Mouse (Mus musculus) midbrain, embryonic 11.5 days (tissue): ENCODE results near the gene F2rl3. TPM values are rescaled to one million over a fixed set of nuclear protein-coding genes. Genes with fewer than 3 reads are reported as not detected.

Experiments used
- ATAC-seq: fragments of 200-750 bp; cut with Nextera tagmentation; 2 replicates; pipeline ENCODE4 v1.8.0; 2017; ENCODE audit warnings: moderate TSS enrichment, moderate library complexity; ENCODE audit not compliant: low FRiP score
- DNase-seq: peaks from one replicate; pipeline ENCODE4 v3.0.0; 2015; ENCODE audit warnings: low spot score; ENCODE audit errors: missing footprints
- H3K27ac ChIP-seq: fragments of 300-500 bp; sonication (generic); 2 replicates; pipeline ENCODE4 v1.5.1; 2014; ENCODE audit warnings: low read depth, low read length
- H3K27me3 ChIP-seq: fragments of 300-500 bp; sonication (generic); 2 replicates; pipeline ENCODE4 v1.6.1; 2014; ENCODE audit warnings: mild to moderate bottlenecking, low read length, moderate library complexity, mixed read lengths; ENCODE audit not compliant: control insufficient read depth, insufficient read depth
- H3K36me3 ChIP-seq: fragments of 300-500 bp; sonication (generic); 2 replicates; pipeline ENCODE4 v1.6.1; 2014; ENCODE audit warnings: mild to moderate bottlenecking, low read length, moderate library complexity, mixed read lengths; ENCODE audit not compliant: control insufficient read depth, insufficient read depth
- H3K4me1 ChIP-seq: fragments of 300-500 bp; sonication (generic); 2 replicates; pipeline ENCODE4 v1.6.1; 2014; ENCODE audit warnings: low read length; ENCODE audit not compliant: control insufficient read depth, insufficient read depth
- H3K4me2 ChIP-seq: fragments of 300-500 bp; sonication (generic); 2 replicates; pipeline ENCODE4 v1.6.1; 2014; ENCODE audit warnings: mild to moderate bottlenecking, moderate library complexity
- H3K4me3 ChIP-seq: fragments of 300-500 bp; sonication (generic); 2 replicates; pipeline ENCODE4 v1.5.1; 2014; ENCODE audit warnings: low read depth, low read length
- H3K9ac ChIP-seq: fragments of 300-500 bp; sonication (generic); 2 replicates; pipeline ENCODE4 v1.6.1; 2014; ENCODE audit warnings: low read length
- H3K9me3 ChIP-seq: fragments of 300-500 bp; sonication (generic); 2 replicates; pipeline ENCODE4 v1.6.1; 2016; ENCODE audit warnings: low read length; ENCODE audit not compliant: control insufficient read depth
- WGBS: fragments of 180-500 bp; shearing (Covaris S2); extraction: QIAGEN DNeasy Blood & Tissue Kit; methylation state at CpG from one replicate; pipeline ENCODE4 v1.1.7; 2014; 5-methylcytosine and 5-hydroxymethylcytosine counted together
- polyA plus RNA-seq: library from polyadenylated mRNA; unstranded; fragments of >200 nt; fragmentation: Nextera tagmentation; extraction: Ambion mirVana; gene quantifications from 2 replicates; pipeline ENCODE4 v1.2.1, GENCODE M21; 2014

F2rl3 gene
- polyA plus RNA-seq = 1.1 and 1.4 TPM in 2 replicates

GRCm38 (mm10) chr8:72761322-72762051 is at the start of gene F2rl3:
TSS of gene F2rl3 (plus strand) at chr8:72761880.
- H3K9me3 ChIP-seq = no peaks in the 10 kb centered on the region
- WGBS = 84% methylated on average over 7 of the region's 7 CpGs
- no peak within 1 kb of the TSS for H3K27ac ChIP-seq
- no peak within 1 kb of the TSS for H3K4me2 ChIP-seq
- H3K9ac ChIP-seq = no peak within 1 kb of the TSS
- no peak for DNase-seq
- H3K4me1 ChIP-seq = no peaks in the 10 kb centered on the region
- H3K4me3 ChIP-seq = no peak within 1 kb of the TSS
- no peaks in the 10 kb centered on the region for H3K27me3 ChIP-seq
- H3K36me3 ChIP-seq = peaks cover 14% of the 10 kb centered on the region
- ATAC-seq = no peak

DNA sequence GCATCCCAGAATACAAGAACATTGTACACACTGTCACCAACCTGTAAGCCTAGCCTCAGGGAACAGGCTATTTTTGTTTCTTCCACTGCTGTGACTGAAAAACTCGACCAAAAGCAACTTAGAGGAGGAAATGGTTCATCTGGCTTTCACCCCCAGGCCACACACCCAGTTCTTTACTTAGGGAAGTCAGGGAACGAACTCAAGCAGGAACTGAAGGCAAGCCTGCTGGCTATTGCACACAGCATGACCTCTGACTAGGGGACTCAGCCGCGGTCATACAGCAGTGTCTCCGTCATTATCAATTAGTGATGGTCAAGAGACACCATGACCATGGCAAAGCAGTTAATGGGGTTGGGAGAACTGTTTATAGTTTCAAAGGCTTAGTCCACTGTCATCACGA is 49.1 kb upstream of the F2rl3 start:
- Histone ChIP-seq H3K36me3 (no peaks in the 10 kb centered on the region), H3K27me3 (no peaks in the 10 kb centered on the region), H3K27ac (no peak overlapping the region), H3K4me3 (no peak overlapping the region), H3K4me2 (no peak overlapping the region), H3K9me3 (no peaks in the 10 kb centered on the region), H3K9ac (no peak overlapping the region), H3K4me1 (no peaks in the 10 kb centered on the region)
- WGBS = 35% methylated on average over 6 of the region's 6 CpGs
- DNase-seq (no peak), ATAC-seq (0 out of 2 replicates have a peak, but pooled peaks have one; percentile 24)

- no peaks in the 10 kb centered on the region for H3K9me3 ChIP-seq
- no peak overlapping the region for H3K4me2 ChIP-seq
- H3K27me3 ChIP-seq = no peaks in the 10 kb centered on the region
- DNase-seq (no peak), ATAC-seq (no peak)
- no peak overlapping the region for H3K27ac ChIP-seq
- H3K9ac ChIP-seq = no peak overlapping the region
- H3K36me3 ChIP-seq = no peaks in the 10 kb centered on the region
- H3K4me3 ChIP-seq = no peak overlapping the region
- 82% methylated on average over 5 of the region's 5 CpGs for WGBS
- no peaks in the 10 kb centered on the region for H3K4me1 ChIP-seq
Observed at GRCm38 (mm10) chr8:72716594-72716993, 45.1 kb upstream of the F2rl3 start.

DNA sequence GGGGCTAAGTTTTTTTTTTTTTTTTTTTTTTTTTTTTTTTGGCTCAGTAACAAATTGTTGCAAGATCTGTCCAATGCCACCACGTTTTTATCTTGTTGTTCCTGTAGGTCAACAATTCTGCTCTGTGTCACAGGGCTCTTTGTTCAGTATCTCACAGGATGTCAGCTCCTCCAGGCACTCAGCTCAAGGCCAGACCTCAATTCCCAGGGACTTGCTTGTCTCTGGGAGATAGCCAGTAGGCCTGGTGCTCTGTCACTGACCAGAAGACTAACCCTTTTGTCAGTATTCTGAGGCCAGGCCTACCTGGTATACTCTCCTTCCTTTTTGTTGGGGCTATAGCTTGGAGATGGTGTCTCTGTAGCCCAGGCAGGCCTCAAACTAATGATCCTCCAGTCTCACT is 41.1 kb upstream of the F2rl3 start:
- WGBS = 27% methylated on average over 1 of the region's 1 CpGs
- Histone ChIP-seq H3K27ac (no peak overlapping the region), H3K9me3 (no peaks in the 10 kb centered on the region), H3K4me3 (no peak overlapping the region), H3K36me3 (peaks cover 4% of the 10 kb centered on the region), H3K4me2 (no peak overlapping the region), H3K27me3 (no peaks in the 10 kb centered on the region), H3K9ac (no peak overlapping the region), H3K4me1 (peaks cover 7% of the 10 kb centered on the region)
- DNase-seq = no peak
- ATAC-seq = no peak

DNA sequence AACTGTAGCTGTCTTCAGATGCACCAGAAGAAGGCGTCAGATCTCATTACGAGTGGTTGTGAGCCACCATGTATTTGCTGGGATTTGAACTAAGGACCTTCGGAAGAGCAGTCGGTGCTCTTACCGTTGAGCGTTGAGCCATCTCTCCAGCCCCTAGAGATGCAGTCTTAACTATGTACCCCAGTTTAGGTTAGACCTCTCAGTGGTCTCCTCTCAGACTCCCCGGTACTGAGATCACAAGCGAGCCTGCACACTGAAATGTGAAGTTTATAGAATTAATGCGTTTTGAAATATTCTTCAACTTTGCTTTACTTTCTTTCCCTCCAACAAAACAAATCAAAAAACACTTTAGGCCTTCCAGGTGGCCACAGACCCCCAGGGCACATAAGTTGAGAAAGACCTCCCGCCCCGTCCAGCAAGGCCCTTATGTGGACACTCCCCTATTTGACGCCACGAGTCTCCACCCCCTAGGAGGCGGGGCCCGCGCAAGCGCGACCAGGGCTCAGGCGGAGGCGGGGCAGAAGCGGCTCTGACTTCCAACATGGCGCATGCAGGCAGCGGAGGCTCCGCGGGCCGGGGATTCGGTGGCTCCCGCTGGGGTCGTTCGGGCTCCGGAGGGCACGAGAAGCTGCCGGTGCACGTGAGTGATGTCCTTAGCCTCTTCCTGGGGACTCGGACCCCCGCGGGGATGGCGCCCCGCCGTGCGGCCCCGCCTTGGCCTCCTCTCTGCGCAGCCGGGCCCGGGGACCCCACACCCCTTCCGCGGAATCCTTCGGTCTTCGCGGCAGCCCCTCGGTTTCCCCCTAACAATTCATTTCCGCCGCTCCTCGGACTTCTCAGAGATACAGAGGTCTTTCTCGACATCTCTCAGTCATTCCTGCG is 38.7 kb upstream of the F2rl3 start, which contains the start of gene Sin3b:
Sin3b (plus strand) TSS at position 517 of the 882 bp plus-strand sequence.
- 14% methylated on average over 56 of the region's 56 CpGs for WGBS
- H3K27me3 ChIP-seq = no peaks in the 10 kb centered on the region
- no peak within 1 kb of the TSS for H3K27ac ChIP-seq
- peaks cover 7% of the 10 kb centered on the region for H3K4me1 ChIP-seq
- DNase-seq = peak; percentile 98
- peak; percentile 99 for ATAC-seq
- peak within 1 kb of the TSS; percentile 76 for H3K4me3 ChIP-seq
- peaks cover 26% of the 10 kb centered on the region for H3K36me3 ChIP-seq
- H3K4me2 ChIP-seq = peak within 1 kb of the TSS; percentile 90
- peak within 1 kb of the TSS; percentile 86 for H3K9ac ChIP-seq
- no peaks in the 10 kb centered on the region for H3K9me3 ChIP-seq

DNA sequence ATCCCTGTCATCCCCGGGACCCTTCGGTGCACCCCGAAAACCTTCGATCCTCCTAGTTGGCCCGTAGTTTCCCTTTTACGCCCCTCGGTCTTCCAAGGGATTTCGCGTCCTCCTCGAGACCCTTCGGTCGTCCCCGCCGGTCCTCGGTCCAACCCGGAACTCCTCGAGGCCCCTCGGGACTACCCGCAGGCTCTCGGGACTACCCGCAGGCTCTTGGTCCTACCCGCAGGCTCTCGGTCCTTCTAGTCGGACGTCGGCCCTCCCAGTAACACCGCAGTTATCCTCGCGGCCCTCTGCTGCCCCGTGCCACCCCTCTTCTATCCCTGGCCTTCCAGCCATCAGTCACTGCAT is 38.1 kb upstream of the F2rl3 start:
- Histone ChIP-seq H3K27ac (no peak overlapping the region), H3K36me3 (peaks cover 26% of the 10 kb centered on the region), H3K9me3 (no peaks in the 10 kb centered on the region), H3K9ac (peak overlapping the region; percentile 86), H3K4me1 (peaks cover 7% of the 10 kb centered on the region), H3K4me2 (peak overlapping the region; percentile 90), H3K27me3 (no peaks in the 10 kb centered on the region), H3K4me3 (peak overlapping the region; percentile 76)
- DNase-seq (peak; percentile 93), ATAC-seq (peak; percentile 43)
- WGBS = 2% methylated on average over 30 of the region's 30 CpGs

DNA sequence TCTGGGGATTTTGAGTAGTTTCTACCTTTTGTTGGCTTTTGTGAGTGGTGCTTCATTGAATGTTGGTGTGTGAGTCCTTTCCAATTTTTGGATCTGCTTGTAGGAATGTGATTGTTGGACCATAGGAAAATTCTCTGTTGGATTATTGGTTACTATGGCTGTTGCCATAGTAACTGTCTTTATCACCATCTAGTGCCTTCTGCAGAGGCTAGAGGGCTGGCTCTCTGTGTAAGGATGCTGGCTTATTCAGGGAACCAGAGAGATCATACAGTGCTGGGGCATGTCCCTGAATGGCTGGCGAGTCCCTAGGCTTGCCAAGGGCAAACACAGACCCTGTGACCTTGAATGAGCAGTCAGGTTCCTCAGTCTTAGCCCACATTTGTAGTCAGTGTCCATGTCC is 33.0 kb upstream of the F2rl3 start:
- H3K9ac ChIP-seq = no peak overlapping the region
- 78% methylated on average over 1 of the region's 1 CpGs for WGBS
- H3K4me1 ChIP-seq = peaks cover 7% of the 10 kb centered on the region
- ATAC-seq = peak; percentile 34; the same call in 1 of the 2 replicates
- no peaks in the 10 kb centered on the region for H3K27me3 ChIP-seq
- H3K4me2 ChIP-seq = no peak overlapping the region
- DNase-seq = no peak
- H3K9me3 ChIP-seq = no peaks in the 10 kb centered on the region
- peaks cover 56% of the 10 kb centered on the region for H3K36me3 ChIP-seq
- H3K27ac ChIP-seq = no peak overlapping the region
- H3K4me3 ChIP-seq = no peak overlapping the region

DNA sequence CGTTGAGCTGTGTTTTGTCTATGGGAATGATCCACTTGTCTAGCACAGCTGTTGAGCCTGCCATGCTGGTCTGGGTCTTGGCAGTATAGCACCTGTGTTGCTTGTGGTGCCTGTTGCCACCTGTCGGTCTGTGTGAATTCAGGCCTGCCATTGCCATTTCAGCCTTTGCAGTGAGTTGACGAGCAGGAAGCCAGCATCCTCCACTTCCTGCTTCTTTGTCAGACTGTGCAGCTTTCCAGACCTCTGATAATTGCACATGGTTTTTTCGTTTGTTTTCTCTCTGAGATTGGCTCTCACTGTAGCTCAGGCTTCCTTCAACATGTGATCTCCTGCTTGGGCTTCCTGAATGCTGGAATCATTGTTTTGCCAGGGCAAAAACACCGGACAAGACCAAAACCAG is 26.7 kb upstream of the F2rl3 start:
- 92% methylated on average over 5 of the region's 5 CpGs for WGBS
- no peak for DNase-seq
- Histone ChIP-seq H3K4me3 (no peak overlapping the region), H3K36me3 (peaks cover 42% of the 10 kb centered on the region), H3K9ac (no peak overlapping the region), H3K4me1 (no peaks in the 10 kb centered on the region), H3K4me2 (no peak overlapping the region), H3K9me3 (no peaks in the 10 kb centered on the region), H3K27ac (no peak overlapping the region), H3K27me3 (no peaks in the 10 kb centered on the region)
- no peak for ATAC-seq

- no peak for ATAC-seq
- Histone ChIP-seq H3K36me3 (peaks cover 32% of the 10 kb centered on the region), H3K9me3 (no peaks in the 10 kb centered on the region), H3K4me2 (no peak overlapping the region), H3K4me1 (no peaks in the 10 kb centered on the region), H3K27ac (no peak overlapping the region), H3K27me3 (no peaks in the 10 kb centered on the region), H3K9ac (no peak overlapping the region), H3K4me3 (no peak overlapping the region)
- no peak for DNase-seq
Observed at GRCm38 (mm10) chr8:72736868-72737267, 24.8 kb upstream of the F2rl3 start.
